Mouse (Mus musculus) inflammation-experienced regulatory T-cells (primary cell): ENCODE data around the gene Ndfip2. TPM values are rescaled to one million over a fixed set of nuclear protein-coding genes. Genes with fewer than 3 reads are reported as not detected.

Source experiments
- polyA plus RNA-seq, 2 experiments: library from polyadenylated mRNA; unstranded; fragments of 100-300 nt; shearing (Covaris generic); gene quantifications; one replicate each; pipeline ENCODE4 v1.2.1; 2017

The Ndfip2 gene
- polyA plus RNA-seq = 100 to 1,000 TPM in 1 of 2 experiments, 10 to 100 TPM in 1; 88.1 to 102 TPM

DNA sequence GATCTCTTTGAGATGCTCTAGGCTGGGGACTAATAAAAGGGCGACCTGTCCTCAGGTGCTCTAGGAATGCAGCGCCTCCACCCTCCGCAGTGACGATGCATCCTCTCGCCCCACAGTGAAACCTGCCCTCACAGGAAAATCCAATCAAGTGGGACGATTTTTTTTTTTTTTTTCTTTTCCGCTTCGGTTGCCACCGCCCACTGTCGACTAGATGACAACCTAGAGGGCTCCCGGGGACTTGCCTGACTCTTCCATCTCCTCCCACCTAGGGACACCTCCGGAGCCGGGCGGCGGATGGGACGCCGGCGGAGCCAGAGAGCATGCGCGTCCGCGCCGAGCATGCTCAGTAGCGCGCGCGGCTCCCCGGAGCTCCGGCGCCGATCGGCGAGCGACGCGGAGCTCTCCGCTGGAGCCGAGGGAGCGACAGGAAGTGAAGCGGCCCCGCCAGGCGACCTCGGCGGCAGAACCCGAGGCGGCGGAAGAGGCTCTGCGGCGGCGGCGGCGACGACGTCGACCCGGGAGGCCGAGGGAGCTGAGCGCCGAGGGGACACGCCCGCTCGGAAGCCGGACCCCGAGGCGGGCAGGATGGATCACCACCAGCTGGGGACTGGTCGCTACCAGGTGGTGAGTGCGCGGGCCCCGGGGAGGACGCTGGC, at the start of gene Ndfip2:
Gene Ndfip2, plus strand, starts transcription at position 195 of the 656 bp plus-strand sequence.

Other genes with a start within 250 kb of the Ndfip2 start
- 10 to 100 TPM; 51.3 to 57.7 TPM for gene Rbm26, start 81.2 kb upstream of the Ndfip2 start, polyA plus RNA-seq